17 mouse cellular contexts compared by ENCODE assay signal in the genomic region with DNA sequence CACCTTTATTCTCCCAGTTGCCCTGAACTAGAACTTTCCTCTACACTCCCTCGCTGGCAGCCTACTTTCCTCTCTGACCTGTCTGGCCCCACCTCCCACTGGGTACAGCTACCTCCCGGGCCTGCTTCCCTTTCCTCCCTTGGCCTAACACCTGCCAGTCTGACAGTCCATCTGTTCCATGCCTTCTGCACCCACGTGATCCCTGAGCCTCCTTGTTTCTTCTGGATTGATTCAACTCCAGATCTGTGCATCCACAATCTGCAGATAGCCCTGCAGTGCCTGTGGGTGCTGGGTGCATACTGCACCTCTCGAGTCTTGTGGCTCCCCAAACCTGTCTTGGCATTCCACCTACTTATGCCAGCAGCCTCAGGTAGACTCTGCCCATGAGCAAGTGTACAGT. TPM values are rescaled to one million over a fixed set of nuclear protein-coding genes. Genes with fewer than 3 reads are reported as not detected.
DNase-seq lines count a peak whose midpoint lies in the region.
"Had no signal": no experiment of that assay in that cellular context is flagged by ENCODE, and none has a peak within 500 bp of the region (broad histone marks: within the 10 kb centered on the region; RNA-seq: fewer than 3 reads in every experiment).

No protein-coding gene starts in this region.

- no peaks in the 10 kb centered on the region for H3K27me3 ChIP-seq in midbrain, embryonic 10.5 days (ENCODE audit: low read depth, poor library complexity, severe bottlenecking)
- H3K27me3 ChIP-seq: embryonic facial prominence, embryonic 13.5 days; neural tube, embryonic 13.5 days had no signal

- H3K4me1 ChIP-seq in midbrain, embryonic 10.5 days = no peaks in the 10 kb centered on the region

- peak; percentile 46 to 71 for DNase-seq in frontal cortex, adult 2 months (ENCODE audit: extremely low spot score in 1 of 2, low spot score in 1 of 2)
- DNase-seq in frontal cortex, postnatal 10 days (ENCODE audit: low spot score in 2 of 2) = no peak
- peak; percentile 74 for DNase-seq in right cerebral cortex, adult 18-20 months
- DNase-seq in right cerebral cortex, postnatal 4 days = no peak
- peak; percentile 97 for DNase-seq in cerebellum, adult 9-10 months
- DNase-seq in left cerebral cortex, adult 8-10 months (ENCODE audit: low spot score in 2 of 2) = peak; percentile 13 to 71
- no peak for DNase-seq in urinary bladder, postnatal 36 days (ENCODE audit: low spot score in 2 of 2)
- DNase-seq in midbrain, embryonic 10.5 days (ENCODE audit: low spot score) = no peak
- DNase-seq: adrenal gland, adult 8-10 months; heart, adult 11 months; heart, postnatal 4 days; kidney, postnatal 10 days; lung, adult 2 months; lung, postnatal 36 days had no signal

- no peaks in the 10 kb centered on the region for H3K9me3 ChIP-seq in midbrain, embryonic 10.5 days (replicated peaks)
- H3K9me3 ChIP-seq: embryonic facial prominence, embryonic 13.5 days; heart, embryonic 13.5 days; neural tube, embryonic 13.5 days had no signal

- peaks cover 27% of the 10 kb centered on the region for H3K36me3 ChIP-seq in midbrain, embryonic 10.5 days
- H3K36me3 ChIP-seq: heart, embryonic 13.5 days had no signal

- 78% methylated on average over 4 of the region's 4 CpGs for WGBS in midbrain, embryonic 10.5 days

- no peak overlapping the region for H3K27ac ChIP-seq in midbrain, embryonic 10.5 days (replicated peaks)
- H3K27ac ChIP-seq: embryonic facial prominence, embryonic 13.5 days; heart, embryonic 13.5 days; neural tube, embryonic 13.5 days had no signal

- H3K4me3 ChIP-seq in midbrain, embryonic 10.5 days = no peak overlapping the region
- H3K4me3 ChIP-seq: embryonic facial prominence, embryonic 13.5 days; heart, embryonic 13.5 days; neural tube, embryonic 13.5 days had no signal

RNA-seq across cellular contexts. Expression of a gene that starts 25.6 kb away (rescaled TPM):
- polyA plus RNA-seq in frontal cortex, adult 2 months (2012; rRNA removed) = 74.4 and 87.7 TPM in 2 replicates
- 10 to 100 TPM; 75.0 to 79.1 (median 78.1) TPM for total RNA-seq in left cerebral cortex, adult 8-10 months (2022)
- 12.1 and 13.8 TPM in 2 replicates for polyA plus RNA-seq in midbrain, embryonic 10.5 days (2016; fragmentation: Nextera tagmentation; extraction: Ambion mirVana)

RNA-seq across cellular contexts. Expression of a gene that starts 25.9 kb away (rescaled TPM):
- 69.2 and 71.4 TPM in 2 replicates for polyA plus RNA-seq in frontal cortex, adult 2 months (2012; rRNA removed)
- total RNA-seq in left cerebral cortex, adult 8-10 months (2022) = 10 to 100 TPM; 62.0 to 71.7 (median 64.9) TPM
- polyA plus RNA-seq in midbrain, embryonic 10.5 days (2016; fragmentation: Nextera tagmentation; extraction: Ambion mirVana) = 155 and 159 TPM in 2 replicates

Comparison
In these comparisons a context has a peak if more than half of its experiments do, and no peak if none do; other contexts are left out.
1. DNase-seq: peak in frontal cortex, adult 2 months (2 of 2), right cerebral cortex, adult 18-20 months (single experiment), cerebellum, adult 9-10 months (single experiment) and left cerebral cortex, adult 8-10 months (2 of 2); none in frontal cortex, postnatal 10 days (0 of 2), right cerebral cortex, postnatal 4 days (single experiment), urinary bladder, postnatal 36 days (0 of 2) and midbrain, embryonic 10.5 days (single experiment).